Comparison of ENCODE assay signal across 9 mouse cellular contexts in the genomic region with DNA sequence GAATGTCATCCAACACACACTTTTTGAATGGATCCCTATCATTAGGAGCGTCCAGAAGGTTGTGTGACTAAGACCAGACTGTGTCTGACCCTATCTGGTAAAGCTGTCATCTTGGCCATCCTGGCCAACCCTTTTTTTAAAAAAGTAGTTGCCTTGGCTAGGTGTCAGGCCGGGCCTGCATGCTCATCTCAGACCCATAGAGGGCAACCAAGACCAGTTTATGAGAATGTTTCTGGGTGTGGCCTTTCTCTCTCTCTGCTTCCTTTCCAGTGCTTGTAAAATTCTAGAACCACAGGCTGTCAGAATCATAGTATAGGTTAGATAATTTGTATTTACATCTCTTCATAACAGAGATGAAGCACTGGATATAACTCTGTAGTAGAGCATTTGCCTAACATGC.
DNase-seq lines count a peak whose midpoint lies in the region; ATAC-seq and TF ChIP-seq lines count a peak whose summit lies in the region.
"Had no signal": no experiment of that assay in that cellular context is flagged by ENCODE, and none has a peak within 500 bp of the region (broad histone marks: within the 10 kb centered on the region; RNA-seq: fewer than 3 reads in every experiment).

No protein-coding gene starts in this region.

- intact Hi-C loops in heart, postnatal 25 days (cut with DNase I) = loop anchor here (2.0 kb wide), 1 partner anchor 143 kb away; no protein-coding TSS in a partner anchor

- no peaks in the 10 kb centered on the region for H3K79me2 ChIP-seq in liver, adult 2 months (ENCODE audit: control insufficient read depth, insufficient read depth, low read length)

- H3K27ac ChIP-seq in liver, adult 2 months (replicated peaks; ENCODE audit: insufficient read depth, low read depth, low read length) = no peak overlapping the region
- no peak overlapping the region for H3K27ac ChIP-seq in liver, embryonic 11.5 days (ENCODE audit: low read depth, low read length)
- no peak overlapping the region for H3K27ac ChIP-seq in embryonic facial prominence, embryonic 11.5 days (replicated peaks; ENCODE audit: low read depth, low read length)
- H3K27ac ChIP-seq in neural tube, embryonic 11.5 days (ENCODE audit: low read depth, low read length) = no peak overlapping the region
- H3K27ac ChIP-seq in thymus, adult 2 months (ENCODE audit: control insufficient read depth, insufficient read depth, low read length) = no peak overlapping the region
- H3K27ac ChIP-seq: embryonic facial prominence, embryonic 15.5 days had no signal

- no peak for ATAC-seq in liver, embryonic 11.5 days (replicated peaks; ENCODE audit: low FRiP score)
- no peak for ATAC-seq in embryonic facial prominence, embryonic 11.5 days (replicated peaks; ENCODE audit: insufficient number of reproducible peaks, low FRiP score, low TSS enrichment, low read depth)
- no peak for ATAC-seq in neural tube, embryonic 11.5 days (ENCODE audit: insufficient read depth, low FRiP score, low TSS enrichment)

- no peaks in the 10 kb centered on the region for H3K4me1 ChIP-seq in liver, adult 2 months (ENCODE audit: control insufficient read depth, insufficient read depth, low read length)
- H3K4me1 ChIP-seq in liver, embryonic 11.5 days (replicated peaks; ENCODE audit: control insufficient read depth, insufficient read depth, low read length) = no peaks in the 10 kb centered on the region
- no peaks in the 10 kb centered on the region for H3K4me1 ChIP-seq in embryonic facial prominence, embryonic 11.5 days (ENCODE audit: control insufficient read depth, insufficient read depth, low read length)
- no peaks in the 10 kb centered on the region for H3K4me1 ChIP-seq in neural tube, embryonic 11.5 days (ENCODE audit: control insufficient read depth, insufficient read depth, low read length)
- H3K4me1 ChIP-seq in thymus, adult 2 months (replicated peaks; ENCODE audit: control insufficient read depth, insufficient read depth, low read length) = no peaks in the 10 kb centered on the region
- H3K4me1 ChIP-seq: embryonic facial prominence, embryonic 15.5 days had no signal

- H3K27me3 ChIP-seq in liver, adult 2 months (ENCODE audit: control insufficient read depth, insufficient read depth, low read length) = no peaks in the 10 kb centered on the region
- 0 out of 2 replicates have a peak, but pooled peaks cover under 1% of the 10 kb centered on the region for H3K27me3 ChIP-seq in liver, embryonic 11.5 days (replicated peaks; ENCODE audit: control insufficient read depth, insufficient read depth, low read length)
- H3K27me3 ChIP-seq in embryonic facial prominence, embryonic 11.5 days (ENCODE audit: control insufficient read depth, insufficient read depth, low read length) = no peaks in the 10 kb centered on the region
- no peaks in the 10 kb centered on the region for H3K27me3 ChIP-seq in neural tube, embryonic 11.5 days (ENCODE audit: control insufficient read depth, insufficient read depth, low read length)
- H3K27me3 ChIP-seq in thymus, adult 2 months (ENCODE audit: control insufficient read depth, insufficient read depth, low read length) = no peaks in the 10 kb centered on the region
- H3K27me3 ChIP-seq: embryonic facial prominence, embryonic 15.5 days had no signal

- TF ChIP-seq CTCF in liver, adult 2 months (IDR thresholded peaks at IDR 0.05; ENCODE audit: low read depth, low read length) = peak; percentile 58
- TF ChIP-seq CTCF in thymus, adult 2 months (IDR thresholded peaks at IDR 0.05; ENCODE audit: borderline replicate concordance, control insufficient read depth, extremely low read depth, insufficient read depth, low read length, poor library complexity) = no peak

- H3K36me3 ChIP-seq in liver, adult 2 months (ENCODE audit: control insufficient read depth, insufficient read depth, low read length) = no peaks in the 10 kb centered on the region
- H3K36me3 ChIP-seq in liver, embryonic 11.5 days (ENCODE audit: control insufficient read depth, insufficient read depth, low read length) = no peaks in the 10 kb centered on the region
- no peaks in the 10 kb centered on the region for H3K36me3 ChIP-seq in embryonic facial prominence, embryonic 11.5 days (replicated peaks; ENCODE audit: control insufficient read depth, insufficient read depth, low read depth, low read length)
- no peaks in the 10 kb centered on the region for H3K36me3 ChIP-seq in neural tube, embryonic 11.5 days (ENCODE audit: control insufficient read depth, insufficient read depth, low read length)
- no peaks in the 10 kb centered on the region for H3K36me3 ChIP-seq in thymus, adult 2 months (ENCODE audit: control insufficient read depth, insufficient read depth, low read length)
- H3K36me3 ChIP-seq: embryonic facial prominence, embryonic 15.5 days had no signal

- no peak for TF ChIP-seq POLR2A in liver, adult 2 months (IDR thresholded peaks at IDR 0.05; ENCODE audit: extremely low read depth, insufficient read depth, low read length)
- TF ChIP-seq POLR2A in thymus, adult 2 months (IDR thresholded peaks at IDR 0.05; ENCODE audit: control insufficient read depth, extremely low read depth, insufficient read depth, low read length, poor library complexity) = no peak

- H3K4me3 ChIP-seq in liver, adult 2 months (ENCODE audit: insufficient read depth, low read depth, low read length) = no peak overlapping the region
- H3K4me3 ChIP-seq in liver, embryonic 11.5 days (ENCODE audit: low read depth, low read length) = no peak overlapping the region
- H3K4me3 ChIP-seq in embryonic facial prominence, embryonic 11.5 days (ENCODE audit: low read depth, low read length) = no peak overlapping the region
- no peak overlapping the region for H3K4me3 ChIP-seq in neural tube, embryonic 11.5 days (ENCODE audit: low read depth, low read length)
- H3K4me3 ChIP-seq in thymus, adult 2 months (ENCODE audit: control insufficient read depth, insufficient read depth, low read length) = no peak overlapping the region
- H3K4me3 ChIP-seq: embryonic facial prominence, embryonic 15.5 days had no signal

- no peak overlapping the region for H3K9ac ChIP-seq in liver, adult 2 months (ENCODE audit: low read depth, low read length)
- no peak overlapping the region for H3K9ac ChIP-seq in liver, embryonic 11.5 days (ENCODE audit: low read depth, low read length)
- H3K9ac ChIP-seq in embryonic facial prominence, embryonic 11.5 days (replicated peaks; ENCODE audit: low read length) = no peak overlapping the region
- no peak overlapping the region for H3K9ac ChIP-seq in neural tube, embryonic 11.5 days (ENCODE audit: low read length)
- H3K9ac ChIP-seq: embryonic facial prominence, embryonic 15.5 days had no signal

- DNase-seq in liver, adult 2 months (ENCODE audit: extremely low read depth, low read depth, low spot score) = peak; percentile 5
- DNase-seq in liver, embryonic 11.5 days (ENCODE audit: low spot score) = no peak
- peak; percentile 70 for DNase-seq in adrenal gland, postnatal 10 days
- peak; percentile 39 for DNase-seq in embryonic facial prominence, embryonic 11.5 days (ENCODE audit: low spot score)
- DNase-seq in heart, postnatal 25 days (ENCODE audit: low spot score) = peak; percentile 27
- DNase-seq in left cerebral cortex, adult 18-20 months (ENCODE audit: low spot score in 2 of 2) = peak; percentile 34 to 45
- peak; percentile 20 for DNase-seq in neural tube, embryonic 11.5 days (ENCODE audit: low spot score)
- DNase-seq in thymus, adult 2 months = peak; percentile 59

- no peak overlapping the region for H3K4me2 ChIP-seq in liver, embryonic 11.5 days
- no peak overlapping the region for H3K4me2 ChIP-seq in embryonic facial prominence, embryonic 11.5 days (ENCODE audit: low read depth, low read length)
- H3K4me2 ChIP-seq in neural tube, embryonic 11.5 days (ENCODE audit: low read depth) = no peak overlapping the region
- H3K4me2 ChIP-seq: embryonic facial prominence, embryonic 15.5 days had no signal

- WGBS in liver, adult 2 months = 17% methylated on average over 2 of the region's 2 CpGs
- 24% methylated on average over 2 of the region's 2 CpGs for WGBS in liver, embryonic 11.5 days
- WGBS in embryonic facial prominence, embryonic 11.5 days = 35% methylated on average over 2 of the region's 2 CpGs
- 46% methylated on average over 2 of the region's 2 CpGs for WGBS in neural tube, embryonic 11.5 days
- WGBS in thymus, adult 2 months = 14% methylated on average over 2 of the region's 2 CpGs

- H3K9me3 ChIP-seq in liver, embryonic 11.5 days (ENCODE audit: control insufficient read depth, low read length) = no peaks in the 10 kb centered on the region
- H3K9me3 ChIP-seq in embryonic facial prominence, embryonic 11.5 days (replicated peaks; ENCODE audit: control insufficient read depth, low read length) = no peaks in the 10 kb centered on the region
- H3K9me3 ChIP-seq in neural tube, embryonic 11.5 days (ENCODE audit: control insufficient read depth, low read length) = no peaks in the 10 kb centered on the region
- H3K9me3 ChIP-seq: embryonic facial prominence, embryonic 15.5 days had no signal
